Mouse (Mus musculus) spleen, adult 18-20 months (tissue): ENCODE measurements around the gene Gna12.
A peak's percentile ranks its signal among the peaks of the same experiment; 100 is the strongest.

Experiments used
- DNase-seq, 2 experiments: peaks; one replicate each; pipeline ENCODE4 v3.0.0; 2022; ENCODE audit warnings: mixed read lengths in 2 of 2

Gna12 gene

DNA sequence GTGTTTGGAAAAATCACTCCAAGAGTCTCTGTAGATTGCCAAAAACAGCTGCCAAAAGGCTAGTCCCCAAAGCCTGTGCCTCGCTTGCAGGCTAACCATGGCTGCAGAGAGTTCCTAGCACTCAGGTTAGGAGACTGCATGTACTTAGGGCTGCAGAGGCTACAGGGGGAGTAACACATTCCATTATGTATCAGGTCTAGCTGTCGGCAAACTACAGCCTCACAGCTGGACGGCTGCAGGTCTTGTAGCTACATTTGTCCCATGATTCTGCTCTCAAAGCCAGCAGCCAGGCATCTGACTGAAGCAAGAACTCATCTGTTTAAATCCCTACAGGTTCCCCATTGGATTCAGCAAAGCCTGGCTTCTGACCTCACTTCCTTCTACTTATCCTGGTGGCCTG lies 35.5 kb downstream of the Gna12 start:
- DNase-seq = no peak

DNA sequence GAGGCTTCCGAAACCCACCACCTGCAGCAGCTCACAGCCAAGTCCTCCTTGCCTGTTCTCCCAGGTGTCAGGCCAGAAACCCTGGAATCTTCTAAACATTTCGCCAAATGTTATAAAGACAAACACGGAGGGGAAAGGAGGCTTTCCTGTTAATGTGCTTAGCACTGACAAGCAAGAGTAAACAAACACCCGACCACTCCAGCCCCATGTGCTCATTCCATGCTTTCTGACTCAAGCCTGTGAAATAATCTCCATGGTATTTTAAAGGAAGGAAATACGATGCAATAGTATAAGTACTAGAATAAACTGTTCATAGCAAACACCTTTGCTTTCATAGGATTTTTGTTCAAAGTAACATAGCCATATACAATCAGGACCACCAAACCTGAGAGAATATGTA lies 38.0 kb downstream of the Gna12 start:
- DNase-seq = no peak

DNA sequence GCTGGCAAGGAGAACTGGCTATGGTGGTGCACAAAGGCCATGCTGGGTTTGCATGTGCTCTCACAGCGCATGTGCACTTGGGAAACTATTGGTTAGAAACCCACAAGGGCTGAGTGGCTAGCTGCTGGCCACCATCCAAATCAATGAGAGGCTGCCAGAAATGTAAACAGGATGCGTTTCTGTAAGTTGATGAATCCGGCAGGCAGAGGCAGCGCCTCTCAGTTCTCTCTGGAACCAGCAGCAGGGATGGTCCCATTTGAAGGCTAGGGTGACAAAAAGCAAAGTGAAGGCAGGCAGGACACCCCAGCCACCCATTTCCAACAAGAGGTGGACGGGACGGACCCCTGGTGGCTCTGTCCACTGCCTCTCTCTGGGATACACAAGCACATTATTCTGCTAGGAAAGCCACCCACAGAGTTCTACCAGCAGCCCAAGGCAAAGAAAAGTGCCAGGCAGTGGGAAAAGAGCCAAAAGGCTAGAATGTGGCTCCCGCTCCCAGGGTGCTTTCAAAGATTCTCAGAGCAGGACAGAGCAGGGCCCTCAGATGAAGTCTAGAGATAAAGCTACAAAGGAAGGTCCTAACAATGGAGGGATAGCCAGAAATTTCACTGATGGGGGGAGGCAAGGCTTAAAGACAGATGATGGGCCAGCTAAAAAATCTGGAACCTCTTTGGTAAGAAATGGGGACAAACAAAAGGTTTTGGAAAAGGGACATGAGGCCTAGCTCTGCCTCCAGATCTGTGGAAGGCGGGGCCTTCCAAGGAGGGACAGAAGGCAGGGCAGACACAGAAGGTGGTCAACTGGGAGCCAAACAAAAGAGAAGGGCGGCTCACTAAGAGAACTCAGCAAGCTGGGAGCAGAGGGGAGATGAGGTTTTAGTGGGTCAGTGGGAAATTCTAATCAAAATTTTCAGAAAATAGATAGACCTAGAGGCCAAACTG lies 39.0 kb downstream of the Gna12 start:
- DNase-seq = no peak

DNA sequence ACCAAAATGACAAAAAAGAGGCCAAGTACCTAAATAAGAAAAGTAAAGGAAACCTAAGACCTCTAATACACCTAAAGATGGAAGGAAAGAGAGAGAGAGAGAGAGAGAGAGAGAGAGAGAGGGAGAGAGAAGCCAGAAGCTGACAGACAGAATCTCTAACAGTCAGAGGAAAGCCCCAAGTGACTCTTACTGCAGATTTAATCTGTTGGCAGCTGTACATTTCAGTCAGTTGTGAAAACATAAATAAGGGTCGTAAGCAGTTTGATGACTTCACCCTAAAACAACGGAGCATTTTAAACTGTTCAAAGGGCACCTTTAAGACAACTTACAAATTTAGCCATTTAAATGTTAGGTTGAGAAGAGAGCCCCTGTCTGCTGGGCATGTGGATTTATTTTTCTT lies 39.8 kb downstream of the Gna12 start:
- no peak for DNase-seq

DNA sequence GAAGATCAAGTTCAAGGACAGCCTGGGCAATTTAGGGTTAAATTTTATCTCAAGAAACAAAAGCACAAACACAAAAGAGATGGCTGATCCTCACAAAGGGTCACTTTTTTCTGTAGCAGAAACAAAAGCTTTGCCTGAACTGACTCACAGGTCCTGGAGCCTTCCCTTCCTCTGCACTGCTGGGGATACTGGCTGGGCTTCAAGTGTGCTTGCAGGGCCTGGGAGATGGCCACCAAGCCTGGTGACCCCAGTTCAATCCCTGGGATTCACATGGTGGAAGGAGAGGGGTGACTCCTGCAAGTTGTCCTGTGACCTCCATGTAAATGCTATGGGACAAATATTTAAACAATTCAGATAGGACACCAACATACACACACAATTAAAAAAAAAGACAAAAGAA lies 40.7 kb downstream of the Gna12 start:
- no peak for DNase-seq

DNA sequence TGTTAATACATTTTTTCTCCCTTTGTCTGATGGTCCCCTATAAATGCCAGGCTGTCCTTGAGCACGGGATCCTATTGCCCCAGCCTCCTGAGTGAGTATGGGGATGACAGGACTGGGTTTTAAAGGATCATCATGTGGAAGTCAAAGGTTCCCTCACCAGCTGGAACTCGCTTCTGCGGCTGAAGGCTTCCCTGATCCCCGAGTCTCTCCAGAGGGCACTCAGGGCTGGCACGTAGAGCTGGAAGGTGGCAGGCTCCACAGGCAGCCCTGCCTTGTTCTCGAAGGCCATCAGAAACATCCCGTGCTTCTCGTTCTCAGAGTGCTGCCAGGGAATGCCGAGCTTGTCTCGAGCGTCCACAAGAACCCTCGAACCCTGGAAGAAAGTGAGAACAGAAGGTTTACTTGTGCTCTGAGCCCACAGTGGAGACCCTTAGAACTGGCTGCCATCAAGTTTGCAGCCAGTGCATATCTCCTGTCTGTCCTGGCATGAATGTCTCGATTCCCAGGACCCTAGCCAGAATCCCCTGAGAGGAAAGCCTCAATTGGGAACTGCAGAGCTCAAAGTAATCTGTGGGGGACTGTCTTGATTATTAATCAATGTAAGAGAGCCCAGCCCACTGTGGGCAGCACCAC lies 44.9 kb downstream of the Gna12 start:
- DNase-seq = no peak

DNA sequence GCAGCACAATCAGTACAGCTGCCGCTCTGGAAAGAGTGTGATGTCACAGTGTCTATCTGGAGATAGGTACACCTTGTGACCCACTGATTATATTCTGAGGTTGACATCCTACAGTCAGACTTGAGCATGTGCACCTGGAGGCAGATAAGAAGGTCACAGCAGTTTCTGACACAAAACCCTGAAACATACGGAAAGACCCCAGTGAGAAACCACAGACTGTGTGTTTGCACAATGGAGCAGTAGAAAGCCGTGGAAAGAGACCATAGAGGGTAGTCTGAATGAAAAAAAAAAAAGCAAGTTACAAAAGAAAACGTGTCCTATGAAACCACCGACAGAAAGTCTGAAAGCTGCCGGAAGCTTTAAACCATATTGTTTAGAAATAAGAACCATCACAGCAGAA lies 45.9 kb downstream of the Gna12 start:
- DNase-seq = no peak

DNA sequence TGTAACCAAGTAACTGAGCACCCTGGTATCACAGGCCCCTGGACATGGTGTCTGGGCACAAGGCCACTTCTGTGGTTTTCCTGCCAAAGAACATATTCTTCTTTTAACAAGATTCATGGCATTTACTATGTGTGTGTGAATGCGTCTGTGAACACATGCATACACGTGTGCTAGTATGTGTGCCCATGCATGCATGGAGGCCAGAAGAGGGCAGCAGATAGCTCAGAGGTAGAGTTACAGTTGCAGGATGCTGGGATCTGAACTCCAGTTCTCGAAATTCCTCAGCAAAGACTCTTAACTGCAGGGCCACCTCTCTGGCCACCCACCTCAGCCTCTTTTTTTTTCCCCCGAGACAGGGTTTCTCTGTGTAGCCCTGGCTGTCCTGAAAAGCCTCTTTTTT lies 46.7 kb downstream of the Gna12 start:
- DNase-seq = no peak

DNA sequence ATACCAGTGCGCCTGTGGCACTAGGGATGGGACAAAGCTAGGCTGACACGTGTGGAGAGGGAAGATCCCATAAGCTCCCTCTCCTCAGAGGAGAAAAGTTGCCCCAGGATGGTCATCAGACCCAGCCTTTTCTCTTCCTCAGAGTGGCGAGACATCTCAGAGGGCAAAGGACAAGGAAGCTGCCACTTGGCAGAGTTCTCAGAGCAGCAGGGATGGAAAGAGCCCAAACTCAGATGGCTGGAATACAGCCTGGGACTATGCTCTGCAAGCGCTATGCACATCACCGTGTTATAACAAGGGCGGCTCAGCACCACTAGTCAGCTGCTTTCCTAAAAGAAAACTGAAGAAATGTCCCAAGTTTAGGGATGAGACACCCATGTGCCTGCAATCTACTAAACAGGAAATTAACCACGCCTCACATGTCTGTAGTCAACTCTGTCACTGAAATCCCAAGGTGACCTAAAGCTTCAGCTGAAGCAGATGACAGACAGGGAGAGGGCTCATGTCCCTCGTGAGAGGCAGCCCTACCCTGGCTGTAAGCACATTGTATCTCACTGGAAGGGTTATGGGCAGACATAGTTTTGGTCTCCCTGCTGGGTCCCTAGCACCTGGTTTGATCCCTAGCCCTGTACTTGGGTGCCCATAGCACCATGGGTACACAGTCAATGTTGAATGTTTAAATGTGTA lies 48.2 kb downstream of the Gna12 start:
- DNase-seq = no peak

DNA sequence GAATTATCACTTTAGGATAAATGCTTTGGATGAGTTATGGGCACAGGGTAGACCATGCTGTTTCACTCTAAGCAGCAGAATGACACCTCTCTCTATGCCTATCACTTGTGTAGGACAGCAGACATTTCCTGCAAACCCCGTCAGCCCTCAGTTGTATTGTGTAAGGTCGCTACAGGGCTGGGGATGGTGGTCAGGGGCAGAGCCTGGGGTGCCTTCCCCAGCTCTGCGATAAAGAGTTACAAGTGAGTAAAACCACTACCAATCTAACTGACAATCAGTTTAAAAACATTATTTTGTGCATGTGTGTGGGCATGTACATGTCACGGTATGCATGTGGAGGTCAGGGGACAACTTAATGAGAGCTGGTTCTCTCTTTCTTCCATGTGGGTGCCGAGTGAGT lies 49.1 kb downstream of the Gna12 start:
- DNase-seq = no peak

DNA sequence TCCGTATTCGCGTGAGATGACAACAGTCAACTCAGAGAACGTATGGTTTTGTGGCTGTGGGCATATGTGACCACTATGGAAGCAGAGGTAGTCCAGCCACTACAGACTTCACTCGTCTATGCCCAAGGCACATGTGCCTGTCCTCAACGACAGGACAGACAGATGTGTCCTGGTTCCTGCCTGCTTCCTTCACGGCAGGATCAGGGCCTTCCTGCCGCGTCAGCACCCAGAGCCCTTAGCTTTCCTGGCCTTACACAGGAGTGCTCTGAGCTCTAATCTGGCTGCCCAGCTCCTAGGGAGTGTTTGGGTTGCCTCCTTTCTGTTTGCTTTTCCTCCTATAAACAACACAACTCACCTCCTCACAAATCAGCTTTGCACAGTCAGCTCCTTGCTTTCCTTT lies 53.3 kb downstream of the Gna12 start:
- no peak for DNase-seq

DNA sequence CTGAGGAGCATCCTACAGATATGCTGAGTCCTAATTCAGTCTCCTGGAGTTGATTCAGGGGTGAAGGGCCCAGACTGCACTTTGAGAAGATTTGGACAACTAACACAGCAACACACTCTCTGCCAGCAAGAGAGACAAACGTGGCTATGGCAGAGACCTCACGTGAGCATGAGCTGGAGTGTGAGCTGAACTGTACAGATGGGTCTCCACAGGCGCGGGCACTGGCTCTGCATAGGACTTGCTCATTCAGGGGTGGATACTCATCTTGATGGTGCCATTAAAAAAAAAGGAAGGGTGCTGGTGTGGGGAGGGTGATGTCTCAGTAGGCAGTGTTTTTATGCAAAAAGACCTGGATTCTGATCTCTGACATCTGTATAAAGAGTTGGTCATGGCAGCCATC lies 55.1 kb downstream of the Gna12 start:
- no peak for DNase-seq

DNA sequence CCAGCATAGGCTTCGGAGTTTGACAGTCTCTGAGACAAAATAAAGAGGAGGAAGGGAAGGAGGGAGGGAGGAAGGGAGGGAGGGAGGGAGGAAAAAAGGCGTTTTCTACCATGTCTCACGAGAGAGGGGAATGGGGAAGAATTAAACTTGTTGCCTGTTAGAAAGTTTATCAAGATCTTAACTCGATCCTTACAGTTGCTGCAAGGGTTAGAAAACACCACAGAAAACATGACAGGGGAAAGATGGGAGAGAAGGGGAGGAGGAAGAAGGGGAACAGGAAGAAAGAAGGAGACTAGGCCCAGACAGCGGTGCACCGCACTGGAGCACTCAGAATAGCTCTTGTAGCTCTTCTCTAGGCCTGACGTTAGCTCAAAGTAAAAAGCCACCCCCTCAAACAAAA lies 58.1 kb downstream of the Gna12 start:
- no peak for DNase-seq

DNA sequence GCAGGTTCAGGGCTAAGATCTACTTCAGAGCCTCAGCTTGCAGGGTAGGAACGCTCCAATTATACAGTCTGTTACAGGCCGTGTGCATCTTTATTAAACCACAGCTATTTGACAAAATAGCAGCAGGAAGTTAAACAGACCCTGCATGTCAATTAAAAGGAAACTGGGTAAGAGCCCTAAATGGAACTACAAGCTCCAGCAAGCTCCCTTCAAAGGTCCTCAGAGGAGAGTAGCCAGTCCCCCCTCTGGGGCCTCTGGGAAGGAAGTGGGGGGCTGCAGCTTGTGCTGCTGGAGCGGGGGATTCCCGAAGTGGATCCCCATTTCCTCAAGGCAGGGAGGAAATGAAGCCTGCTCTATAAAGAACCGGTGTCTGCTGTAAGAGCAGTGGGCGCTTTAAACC lies 58.6 kb downstream of the Gna12 start:
- no peak for DNase-seq

DNA sequence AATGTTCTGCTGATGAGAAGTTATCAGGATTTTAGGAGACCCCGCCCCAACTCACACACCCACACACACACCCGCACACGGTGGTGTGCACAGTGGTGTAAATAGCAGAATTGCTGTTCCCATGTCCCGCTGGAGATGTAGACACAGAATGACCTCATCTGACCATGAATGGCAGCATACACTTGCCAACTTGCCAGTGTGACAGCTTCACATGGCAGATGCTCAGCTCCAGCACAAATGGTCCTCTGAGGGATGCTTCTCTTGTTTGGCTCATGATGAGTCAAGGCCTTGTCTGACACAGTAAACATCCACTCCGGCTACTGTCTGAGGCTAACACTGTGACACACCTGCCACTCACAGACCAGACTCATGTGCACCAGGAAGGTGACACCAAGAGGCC lies 61.9 kb downstream of the Gna12 start:
- no peak for DNase-seq

DNA sequence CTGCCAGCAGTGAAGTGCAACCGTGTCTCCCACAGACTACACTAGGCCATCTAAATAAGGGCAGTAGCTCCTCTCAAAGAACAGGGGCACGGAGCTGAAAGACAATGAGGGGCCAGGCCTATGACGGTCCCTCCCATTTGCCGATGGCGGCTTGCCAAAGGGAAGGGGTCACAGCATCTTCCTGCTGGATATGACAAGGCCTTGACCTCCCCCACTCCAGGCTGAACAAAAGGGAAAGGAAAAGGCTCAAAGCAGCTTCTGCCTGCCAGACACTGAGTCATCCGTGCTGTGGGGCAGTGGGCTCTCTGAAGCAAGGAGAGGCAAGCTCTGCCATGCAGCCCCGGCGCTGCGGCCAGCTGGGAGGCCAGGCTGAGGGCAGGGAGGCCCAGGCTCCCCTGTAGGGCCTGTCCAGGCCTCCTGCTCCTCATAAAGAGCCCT lies 62.5 kb downstream of the Gna12 start:
- peak in 1 of 2 experiments; percentile 35 for DNase-seq

DNA sequence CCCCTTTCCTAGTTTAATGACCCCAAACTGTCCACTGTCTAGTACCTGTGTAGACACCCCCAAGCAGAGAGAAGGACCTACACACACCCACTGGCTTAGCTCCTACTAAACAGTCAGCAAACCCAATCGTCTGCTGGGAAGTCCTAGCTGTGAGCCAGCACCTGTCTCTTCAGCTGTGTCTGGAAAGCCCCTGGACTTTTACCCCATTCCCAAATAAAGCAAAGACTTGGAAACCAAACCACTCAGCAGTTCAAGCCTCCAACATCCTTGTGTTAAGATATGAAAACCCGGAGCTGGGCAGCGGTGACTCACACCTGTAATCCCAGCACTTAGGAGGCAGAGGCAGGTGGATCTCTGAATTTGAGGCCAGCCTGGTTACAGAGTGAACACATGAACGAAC lies 63.7 kb downstream of the Gna12 start:
- no peak for DNase-seq

DNA sequence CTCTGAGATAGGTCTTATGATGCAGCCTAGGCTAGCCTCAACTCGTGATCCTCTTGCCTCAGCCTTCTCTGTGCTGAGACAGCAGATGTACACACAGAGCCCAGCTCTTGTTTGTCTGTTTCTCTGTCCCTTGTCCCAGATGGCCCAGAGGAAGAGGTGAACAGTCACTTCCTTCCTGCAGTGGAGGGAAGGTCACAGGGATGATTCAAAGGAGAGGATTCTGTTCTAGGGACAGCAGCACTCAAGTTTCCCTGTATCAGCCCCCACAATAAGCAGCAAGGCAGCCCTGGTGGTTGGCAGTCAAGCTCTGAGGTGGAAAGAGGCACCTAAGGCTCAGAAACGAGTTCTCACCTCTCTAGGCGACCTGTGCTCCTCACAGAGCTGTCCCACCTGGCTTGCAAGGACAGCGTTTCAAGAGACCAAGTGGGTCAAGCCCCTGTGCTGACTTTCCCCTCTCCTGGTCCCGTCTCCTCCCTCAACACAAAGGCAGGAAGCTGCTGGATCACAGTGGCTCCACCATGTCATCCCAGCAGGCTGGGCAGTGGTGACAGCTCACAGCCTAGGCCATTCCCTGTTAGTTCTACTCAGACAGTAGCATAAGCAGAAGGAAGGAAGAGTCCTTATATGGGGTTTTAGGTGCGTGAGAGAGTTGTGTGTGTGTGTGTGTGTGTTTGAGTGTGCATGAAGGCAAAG lies 65.2 kb downstream of the Gna12 start:
- no peak for DNase-seq

DNA sequence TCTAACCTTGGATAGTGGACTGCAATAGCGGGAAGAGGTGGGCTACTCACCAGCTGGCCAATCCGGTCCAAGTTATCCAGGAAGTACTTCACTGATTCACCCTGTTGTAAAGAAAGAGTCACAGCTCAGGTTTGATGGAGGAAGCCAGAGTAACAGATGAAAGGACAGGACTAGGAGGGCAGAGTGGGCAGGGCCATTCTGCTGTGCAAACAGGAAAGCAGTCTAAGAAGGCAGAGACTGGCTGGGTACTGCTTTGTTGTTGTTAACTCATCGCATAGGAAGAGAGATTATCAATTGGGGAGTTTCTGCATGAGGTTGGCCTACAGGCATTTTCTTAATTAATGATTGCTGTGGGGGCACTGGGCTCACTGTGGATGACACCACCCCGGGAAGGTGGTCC lies 67.7 kb downstream of the Gna12 start:
- no peak for DNase-seq

DNA sequence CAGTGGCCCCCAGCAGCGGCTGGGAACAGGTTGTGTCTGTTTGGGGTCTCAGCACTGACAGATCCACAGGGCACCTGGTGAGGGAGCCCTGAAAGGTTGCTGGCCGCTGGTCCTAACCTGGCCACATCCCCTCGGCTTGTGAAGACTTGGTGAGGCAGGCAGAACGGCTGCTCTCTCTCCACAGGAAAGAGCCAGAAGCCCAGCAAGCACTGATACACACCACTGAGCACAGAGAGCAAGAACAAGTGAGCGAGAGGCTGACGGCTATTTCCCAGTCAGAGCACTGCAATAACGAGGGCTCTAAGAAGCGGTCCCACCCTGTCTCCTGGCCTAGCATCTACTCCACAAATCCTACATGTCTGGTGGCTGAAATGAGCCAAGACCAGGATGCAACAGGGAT lies 71.4 kb downstream of the Gna12 start:
- no peak for DNase-seq

DNA sequence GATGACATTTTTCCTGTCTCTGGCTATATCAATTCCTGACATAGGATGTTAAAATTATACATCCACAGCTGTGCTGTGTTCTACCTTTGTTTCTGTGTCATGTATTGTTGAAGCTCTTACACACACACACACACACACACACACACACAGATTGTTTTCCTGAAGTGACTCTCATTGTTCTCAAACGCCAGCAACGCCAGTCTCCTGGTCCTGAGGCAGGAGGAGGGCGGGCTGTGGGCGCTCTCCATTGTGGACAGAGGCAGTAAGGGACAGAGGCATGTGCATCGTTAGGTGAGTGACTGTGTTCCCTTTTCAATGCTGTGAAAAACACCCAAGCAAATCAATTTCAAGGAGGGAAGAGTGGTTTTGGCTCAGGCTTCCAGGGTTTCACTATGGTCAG lies 77.0 kb downstream of the Gna12 start:
- no peak for DNase-seq

DNA sequence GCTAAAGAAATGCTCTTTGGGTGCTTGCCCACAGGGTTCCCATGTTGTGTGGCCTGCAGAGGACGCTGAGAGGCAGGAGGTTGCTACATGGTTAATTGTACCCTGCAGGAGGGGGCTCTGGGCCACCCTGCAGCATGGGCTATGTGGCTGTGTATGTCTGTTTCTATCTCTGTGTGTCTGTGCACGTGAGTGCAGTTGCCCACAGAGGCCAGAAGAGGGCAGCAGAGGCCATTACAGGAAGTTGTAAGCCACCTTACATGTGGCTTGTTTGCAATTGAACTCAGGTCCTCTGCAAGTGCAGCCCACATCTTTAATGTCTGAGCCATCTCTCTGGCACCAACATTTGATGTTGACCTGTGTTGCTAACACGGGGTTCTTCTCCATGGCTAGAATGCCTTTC lies 77.6 kb downstream of the Gna12 start:
- DNase-seq = no peak

DNA sequence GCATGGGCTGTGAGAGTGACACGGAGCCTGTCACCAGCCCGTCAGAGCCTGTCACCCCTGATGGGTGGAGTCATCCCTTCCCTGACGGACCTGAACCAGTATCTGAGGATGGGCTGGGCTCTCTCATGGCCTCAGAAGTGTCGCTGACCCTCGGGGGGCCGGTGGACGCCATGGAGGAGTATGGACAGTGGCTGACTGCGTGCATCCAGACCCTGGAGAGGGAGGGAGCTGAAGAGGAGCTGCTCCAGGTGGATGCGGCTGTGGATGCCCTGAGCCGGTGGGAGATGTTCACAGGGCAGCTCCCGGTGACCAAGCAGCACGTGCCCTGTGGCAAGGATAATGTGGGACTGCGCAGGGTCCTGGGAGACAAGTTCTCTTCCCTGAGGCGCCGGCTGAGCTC lies 78.2 kb downstream of the Gna12 start:
- no peak for DNase-seq
